ENCODE assay signal across 9 mouse cellular contexts in genomic region chr5:137287953-137288743, GRCm38 (mm10). TPM values are rescaled to one million over a fixed set of nuclear protein-coding genes. Genes with fewer than 3 reads are reported as not detected.
DNase-seq lines count a peak whose midpoint lies in the region; ATAC-seq and TF ChIP-seq lines count a peak whose summit lies in the region.
"Had no signal": no experiment of that assay in that cellular context is flagged by ENCODE, and none has a peak within 500 bp of the region (broad histone marks: within the 10 kb centered on the region; RNA-seq: fewer than 3 reads in every experiment).

No protein-coding gene starts in this region.

- no peaks in the 10 kb centered on the region for H3K9me3 ChIP-seq in hindbrain, embryonic 12.5 days (replicated peaks)
- H3K9me3 ChIP-seq in limb, embryonic 14.5 days (ENCODE audit: control insufficient read depth, low read length), result no peaks in the 10 kb centered on the region

- peaks cover 61% of the 10 kb centered on the region for H3K27me3 ChIP-seq in hindbrain, embryonic 12.5 days
- H3K27me3 ChIP-seq in limb, embryonic 14.5 days (ENCODE audit: control insufficient read depth, insufficient read depth, low read length), result peaks cover 58% of the 10 kb centered on the region

- H3K27ac ChIP-seq in hindbrain, embryonic 12.5 days, result peak overlapping the region; percentile 60; the same call in 1 of the 2 replicates
- H3K27ac ChIP-seq in limb, embryonic 14.5 days (replicated peaks; ENCODE audit: low read depth, low read length), result no peak overlapping the region

- H3K4me2 ChIP-seq in hindbrain, embryonic 12.5 days (replicated peaks), result peak overlapping the region; percentile 93
- H3K4me2 ChIP-seq in limb, embryonic 14.5 days (replicated peaks; ENCODE audit: low read depth, low read length, severe bottlenecking), result peak overlapping the region; percentile 82

- under 1% methylated on average over 47 of the region's 65 CpGs for WGBS in hindbrain, embryonic 12.5 days
- WGBS in limb, embryonic 14.5 days, result under 1% methylated on average over 38 of the region's 65 CpGs

- TF ChIP-seq POLR2A in limb, embryonic 14.5 days (IDR thresholded peaks at IDR 0.05; ENCODE audit: borderline replicate concordance, extremely low read depth, insufficient read depth, insufficient read length), result no peak

- H3K4me3 ChIP-seq in hindbrain, embryonic 12.5 days, result peak overlapping the region; percentile 46
- H3K4me3 ChIP-seq in limb, embryonic 14.5 days (replicated peaks; ENCODE audit: low read length), result peak overlapping the region; percentile 42

- no peaks in the 10 kb centered on the region for H3K36me3 ChIP-seq in hindbrain, embryonic 12.5 days
- no peaks in the 10 kb centered on the region for H3K36me3 ChIP-seq in limb, embryonic 14.5 days (ENCODE audit: control insufficient read depth, insufficient read depth, low read length)

- peaks cover 28% of the 10 kb centered on the region for H3K4me1 ChIP-seq in hindbrain, embryonic 12.5 days
- peaks cover 22% of the 10 kb centered on the region for H3K4me1 ChIP-seq in limb, embryonic 14.5 days (ENCODE audit: control insufficient read depth, insufficient read depth, low read length)

- peak; percentile 60 to 62 for DNase-seq in frontal cortex, postnatal 14 days (ENCODE audit: low spot score in 2 of 2)
- DNase-seq in CD4-positive helper T cell, adult 2 months (ENCODE audit: low read depth, low spot score), result peak; percentile 54
- DNase-seq in cerebellum, postnatal 36 days, result peak; percentile 67 to 69
- DNase-seq in limb, embryonic 14.5 days (ENCODE audit: low spot score), result no peak
- DNase-seq in retina, embryonic 14.5 days (ENCODE audit: low spot score), result peak; percentile 43
- DNase-seq in c-Kit-positive CD71-positive TER-119-positive erythroid progenitor cells, embryonic 14.5 days (ENCODE audit: low spot score), result no peak

- H3K9ac ChIP-seq in hindbrain, embryonic 12.5 days, result peak overlapping the region; percentile 71
- H3K9ac ChIP-seq in limb, embryonic 14.5 days (ENCODE audit: low read depth, low read length, severe bottlenecking), result peak overlapping the region; percentile 45

- ATAC-seq in frontal cortex, adult (ENCODE audit: low TSS enrichment), result no peak
- ATAC-seq in hindbrain, embryonic 12.5 days (ENCODE audit: low FRiP score), result peak; percentile 35; the same call in 1 of the 2 replicates
- ATAC-seq in limb, embryonic 14.5 days (ENCODE audit: low FRiP score, low read depth), result no peak
- ATAC-seq: Patski had no signal

RNA-seq across cellular contexts. Expression of gene Ache, which starts 0.8 kb away (rescaled TPM):
- polyA plus RNA-seq in hindbrain, embryonic 12.5 days (2016; fragmentation: Nextera tagmentation; extraction: Ambion mirVana), result 12.6 and 13.1 TPM in 2 replicates
- polyA plus RNA-seq in limb, embryonic 14.5 days (2012; rRNA removed), result 21.8 and 28.7 TPM in 2 replicates
- 18.0 and 21.8 TPM in 2 replicates for polyA plus RNA-seq in limb, embryonic 14.5 days (2014; fragmentation: Nextera tagmentation; extraction: Ambion mirVana)

RNA-seq across cellular contexts. Expression of gene Ufsp1, which starts 6.3 kb away (rescaled TPM):
- polyA plus RNA-seq in hindbrain, embryonic 12.5 days (2016; fragmentation: Nextera tagmentation; extraction: Ambion mirVana), result 8.1 and 10.3 TPM in 2 replicates
- 10.4 and 10.5 TPM in 2 replicates for polyA plus RNA-seq in limb, embryonic 14.5 days (2012; rRNA removed)
- polyA plus RNA-seq in limb, embryonic 14.5 days (2014; fragmentation: Nextera tagmentation; extraction: Ambion mirVana), result 9.8 and 10.2 TPM in 2 replicates

RNA-seq across cellular contexts. Expression of gene Srrt, which starts 19.3 kb away (rescaled TPM):
- polyA plus RNA-seq in hindbrain, embryonic 12.5 days (2016; fragmentation: Nextera tagmentation; extraction: Ambion mirVana), result 151 and 152 TPM in 2 replicates
- 263 and 300 TPM in 2 replicates for polyA plus RNA-seq in limb, embryonic 14.5 days (2012; rRNA removed)
- polyA plus RNA-seq in limb, embryonic 14.5 days (2014; fragmentation: Nextera tagmentation; extraction: Ambion mirVana), result 104 and 109 TPM in 2 replicates

RNA-seq across cellular contexts. Expression of gene Trip6, which starts 26.1 kb away (rescaled TPM):
- 40.0 and 40.7 TPM in 2 replicates for polyA plus RNA-seq in hindbrain, embryonic 12.5 days (2016; fragmentation: Nextera tagmentation; extraction: Ambion mirVana)
- 131 and 155 TPM in 2 replicates for polyA plus RNA-seq in limb, embryonic 14.5 days (2012; rRNA removed)
- polyA plus RNA-seq in limb, embryonic 14.5 days (2014; fragmentation: Nextera tagmentation; extraction: Ambion mirVana), result 91.0 and 105 TPM in 2 replicates

RNA-seq across cellular contexts. Expression of gene Slc12a9, which starts 45.2 kb away (rescaled TPM):
- polyA plus RNA-seq in hindbrain, embryonic 12.5 days (2016; fragmentation: Nextera tagmentation; extraction: Ambion mirVana), result 21.9 and 23.6 TPM in 2 replicates
- polyA plus RNA-seq in limb, embryonic 14.5 days (2012; rRNA removed), result 20.2 and 26.1 TPM in 2 replicates
- 8.0 and 11.9 TPM in 2 replicates for polyA plus RNA-seq in limb, embryonic 14.5 days (2014; fragmentation: Nextera tagmentation; extraction: Ambion mirVana)

Comparison
In these comparisons a context has a peak if more than half of its experiments do, and no peak if none do; other contexts are left out.
1. DNase-seq: peak in frontal cortex, postnatal 14 days (2 of 2), CD4-positive helper T cell, adult 2 months (single experiment), cerebellum, postnatal 36 days (2 of 2) and retina, embryonic 14.5 days (single experiment); none in limb, embryonic 14.5 days (single experiment) and c-Kit-positive CD71-positive TER-119-positive erythroid progenitor cells, embryonic 14.5 days (single experiment).